Mouse (Mus musculus) sigmoid colon, adult 10 weeks (tissue): ENCODE results near the gene Ier2. TPM values are rescaled to one million over a fixed set of nuclear protein-coding genes. Genes with fewer than 3 reads are reported as not detected.

Experiments
- polyA plus RNA-seq: library from polyadenylated mRNA; stranded (reverse); fragments of 350-450 nt; fragmentation: Illumina TruSeq; extraction: RNeasy Lipid Tissue Mini Kit (QIAGEN cat#74804); gene quantifications from one replicate; pipeline ENCODE4 v1.2.3, GENCODE M21; 2014; ENCODE audit warnings: low read depth, low replicate concordance

Ier2 gene
- 5.6 TPM for polyA plus RNA-seq

GRCm38 (mm10) chr8:84662581-84663065, at the start of gene Ier2:
TSS of gene Ier2 (minus strand) at chr8:84662852.

GRCm38 (mm10) chr8:84700941-84701911, 38.6 kb upstream of the Ier2 start, which contains the start of gene Lyl1:
TSS of gene Lyl1 (plus strand) at chr8:84701457.

GRCm38 (mm10) chr8:84687705-84688100, 25.1 kb upstream of the Ier2 start, which contains the start of gene Nacc1:
TSS of gene Nacc1 (minus strand) at chr8:84687862.

GRCm38 (mm10) chr8:84686191-84687002, 23.7 kb upstream of the Ier2 start, which contains the start of gene Trmt1:
TSS of gene Trmt1 (plus strand) at chr8:84686307.

Other genes with a start within 250 kb of the Ier2 start
- gene Trmt1, start 23.5 kb upstream of the Ier2 start, polyA plus RNA-seq, result 12.7 TPM
- gene Nacc1, start 25.0 kb upstream of the Ier2 start, polyA plus RNA-seq, result 2.2 TPM
- not detected for gene Lyl1, start 38.6 kb upstream of the Ier2 start, polyA plus RNA-seq
- not detected for gene G430095P16Rik, start 60.2 kb upstream of the Ier2 start, polyA plus RNA-seq
- gene Nfix, start 137.5 kb upstream of the Ier2 start, polyA plus RNA-seq, result 19.0 TPM
- gene Dand5, start 160.0 kb upstream of the Ier2 start, polyA plus RNA-seq, result 1.5 TPM
- gene Gadd45gip1, start 168.7 kb upstream of the Ier2 start, polyA plus RNA-seq, result 0.66 TPM
- 3.5 TPM for gene Rad23a, start 177.8 kb upstream of the Ier2 start, polyA plus RNA-seq
- 491 TPM for gene Calr, start 184.1 kb upstream of the Ier2 start, polyA plus RNA-seq
- gene Farsa, start 194.1 kb upstream of the Ier2 start, polyA plus RNA-seq, result 4.9 TPM
- 9.3 TPM for gene Syce2, start 209.3 kb upstream of the Ier2 start, polyA plus RNA-seq
- gene Gcdh, start 231.1 kb upstream of the Ier2 start, polyA plus RNA-seq, result 36.1 TPM
- 0.38 TPM for gene Klf1, start 239.1 kb upstream of the Ier2 start, polyA plus RNA-seq
- gene Dnase2a, start 245.7 kb upstream of the Ier2 start, polyA plus RNA-seq, result 11.0 TPM